Mouse (Mus musculus) erythroblast, embryonic 14.5 days (primary cell): ENCODE data around the gene Ddi2.

Experiments
- GATA1 ChIP-seq: IDR thresholded peaks from 2 replicates; pipeline ENCODE4 v1.6.1; 2012; ENCODE audit warnings: low read length, inconsistent platforms, mixed read lengths
- TAL1 ChIP-seq: IDR thresholded peaks from 3 replicates; pipeline ENCODE4 v1.6.1; 2012; ENCODE audit warnings: low read length, inconsistent platforms, mixed read lengths

DNA sequence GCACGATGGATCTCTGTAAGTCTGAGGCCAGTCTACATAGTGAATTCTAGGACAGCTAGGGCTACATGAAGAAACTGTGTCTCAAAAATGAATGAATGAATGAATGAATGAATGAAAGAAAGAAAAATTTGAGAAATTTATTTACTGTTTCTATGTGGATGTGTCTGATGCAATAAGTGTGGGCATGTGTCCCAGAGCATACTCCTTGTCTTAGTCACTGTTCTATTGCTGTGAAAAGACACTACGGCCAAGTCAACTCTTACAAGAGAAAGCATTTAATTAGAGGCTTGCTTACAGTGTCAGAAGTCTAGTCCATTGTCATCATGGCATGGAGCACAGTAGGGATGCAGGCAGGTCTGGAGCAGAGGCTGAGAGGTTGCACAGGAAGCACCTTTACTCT lies 14.2 kb downstream of the Ddi2 start:
- TF ChIP-seq GATA1 = no peak
- TF ChIP-seq TAL1 = no peak
